Mouse (Mus musculus) urinary bladder, postnatal 25 days (tissue): ENCODE results near the gene Rps6kb2.

Source experiments
- DNase-seq: peaks from one replicate; pipeline ENCODE4 v3.0.0; 2022; ENCODE audit warnings: low spot score

Gene Rps6kb2

DNA sequence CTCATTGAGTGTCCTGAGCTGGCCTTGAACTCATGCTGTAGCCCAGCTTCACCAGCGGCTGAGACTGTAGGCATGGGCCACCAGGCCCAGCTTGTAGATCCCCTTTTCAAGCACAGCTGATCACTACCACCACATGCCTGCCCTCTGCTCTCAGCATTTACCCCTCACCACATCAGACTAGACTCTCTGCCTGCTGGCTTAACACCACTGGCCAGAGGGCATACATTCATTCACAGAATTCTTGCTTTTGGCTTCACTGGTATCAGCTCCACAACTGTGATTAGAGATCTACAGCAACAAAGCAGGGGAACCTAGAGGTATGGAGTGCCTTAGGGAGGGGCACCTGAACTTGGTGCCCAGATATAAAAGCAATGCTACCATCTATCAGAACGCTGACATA is 42.7 kb downstream of the Rps6kb2 start:
- no peak for DNase-seq

GRCm38 (mm10) chr19:4119716-4120487 is 43.3 kb downstream of the Rps6kb2 start:
- no peak for DNase-seq

- no peak for DNase-seq
Measured at GRCm38 (mm10) chr19:4118350-4118749, 44.8 kb downstream of the Rps6kb2 start.

DNA sequence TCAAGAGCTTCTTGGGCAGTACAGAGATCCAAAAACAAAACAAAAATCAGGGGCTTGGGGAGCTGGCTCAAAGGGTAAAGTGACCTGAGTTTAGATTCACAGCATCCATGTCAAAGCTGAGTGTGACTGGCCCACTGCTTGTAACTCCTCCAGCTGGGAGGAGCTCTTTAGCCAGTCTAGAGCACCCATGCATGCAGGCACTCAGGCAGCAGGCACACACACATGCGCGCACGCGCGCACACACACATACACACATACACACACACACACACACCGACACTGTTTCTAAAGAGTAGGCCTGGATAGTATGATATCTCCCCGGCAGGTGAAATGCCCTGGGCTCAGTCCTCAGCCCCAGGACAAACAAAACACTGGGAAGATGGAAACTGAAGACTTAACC is 46.1 kb downstream of the Rps6kb2 start:
- DNase-seq, result no peak

- DNase-seq, result no peak
Measured at GRCm38 (mm10) chr19:4115816-4116215, 47.3 kb downstream of the Rps6kb2 start.

GRCm38 (mm10) chr19:4115144-4115543 is 48.0 kb downstream of the Rps6kb2 start:
- DNase-seq, result no peak

DNA sequence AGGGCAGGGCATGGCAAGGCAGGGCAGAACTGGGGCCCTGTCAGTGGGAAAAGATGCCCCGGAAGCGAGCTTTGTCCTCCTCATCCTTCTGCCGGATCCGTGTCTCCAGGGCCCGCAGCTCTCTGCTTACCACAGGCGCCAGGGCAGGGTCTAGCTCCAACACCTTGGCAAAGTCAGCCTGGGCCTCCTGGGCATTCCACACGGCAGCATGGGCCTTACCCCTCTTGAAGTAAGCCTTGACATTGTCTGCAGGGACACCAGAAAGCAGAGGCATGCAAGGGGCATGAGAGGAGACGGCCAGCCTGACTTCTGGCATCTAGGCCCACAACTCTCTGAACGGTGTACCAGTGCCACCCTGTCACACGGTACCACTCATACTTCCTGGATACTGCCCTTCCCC is 48.6 kb downstream of the Rps6kb2 start:
- DNase-seq, result no peak

DNA sequence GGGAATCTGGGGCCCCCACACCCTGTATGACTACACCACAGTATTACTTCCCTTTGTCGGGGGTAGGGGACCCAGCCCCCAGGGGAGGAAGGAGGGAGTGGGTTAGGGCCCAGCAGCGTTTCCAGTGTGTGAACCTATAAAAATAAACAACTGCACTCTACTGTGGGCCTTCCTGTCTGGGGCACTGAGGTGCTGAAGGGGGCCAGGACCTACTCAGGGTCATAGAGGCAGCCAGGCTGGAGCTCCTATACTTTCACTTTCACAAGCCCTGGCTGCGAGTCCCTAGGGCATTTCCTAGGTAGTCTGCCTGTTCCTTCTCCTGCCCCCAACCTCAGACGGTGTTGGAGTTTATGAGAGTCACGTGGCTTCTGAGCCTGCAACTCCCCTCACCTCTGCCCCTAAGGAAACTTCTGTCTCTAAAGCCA is 49.3 kb downstream of the Rps6kb2 start:
- DNase-seq, result no peak

- peak; percentile 69 for DNase-seq
Measured at GRCm38 (mm10) chr19:4113186-4113805, 49.9 kb downstream of the Rps6kb2 start.

DNA sequence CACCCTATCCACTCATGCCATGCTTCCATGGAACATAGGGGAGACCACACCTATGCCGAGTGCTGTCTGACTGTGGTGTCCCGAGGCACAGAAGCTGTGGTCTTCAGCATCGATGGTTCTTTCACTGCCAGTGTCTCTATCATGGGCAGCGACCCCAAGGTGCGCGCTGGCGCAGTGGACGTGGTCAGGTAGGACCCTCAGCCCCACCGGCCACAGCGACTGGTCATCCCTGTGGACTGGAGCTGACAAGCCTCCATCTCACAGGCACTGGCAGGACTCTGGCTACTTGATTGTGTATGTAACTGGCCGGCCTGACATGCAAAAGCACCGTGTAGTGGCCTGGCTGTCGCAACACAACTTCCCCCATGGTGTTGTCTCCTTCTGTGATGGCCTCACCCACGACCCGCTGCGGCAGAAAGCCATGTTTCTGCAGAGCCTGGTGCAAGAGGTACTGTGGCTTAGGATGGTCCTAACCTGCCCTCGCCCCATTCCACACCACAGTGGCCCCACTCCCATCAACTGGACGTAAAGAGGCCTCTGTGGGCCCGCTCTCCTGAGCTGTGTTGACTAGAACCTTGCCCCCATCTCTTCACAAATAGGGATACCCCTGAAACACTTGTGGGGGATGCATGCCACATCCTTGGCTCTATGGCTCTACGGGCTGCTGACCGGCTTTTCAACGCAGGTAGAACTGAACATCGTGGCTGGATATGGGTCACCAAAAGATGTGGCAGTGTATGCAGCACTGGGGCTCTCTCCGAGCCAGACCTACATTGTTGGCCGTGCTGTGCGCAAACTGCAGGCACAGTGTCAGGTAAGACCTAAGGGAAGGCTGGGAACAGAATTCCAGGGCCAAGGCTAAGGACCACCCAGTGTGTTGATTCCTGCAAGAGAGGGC is 50.8 kb downstream of the Rps6kb2 start:
- DNase-seq, result no peak

DNA sequence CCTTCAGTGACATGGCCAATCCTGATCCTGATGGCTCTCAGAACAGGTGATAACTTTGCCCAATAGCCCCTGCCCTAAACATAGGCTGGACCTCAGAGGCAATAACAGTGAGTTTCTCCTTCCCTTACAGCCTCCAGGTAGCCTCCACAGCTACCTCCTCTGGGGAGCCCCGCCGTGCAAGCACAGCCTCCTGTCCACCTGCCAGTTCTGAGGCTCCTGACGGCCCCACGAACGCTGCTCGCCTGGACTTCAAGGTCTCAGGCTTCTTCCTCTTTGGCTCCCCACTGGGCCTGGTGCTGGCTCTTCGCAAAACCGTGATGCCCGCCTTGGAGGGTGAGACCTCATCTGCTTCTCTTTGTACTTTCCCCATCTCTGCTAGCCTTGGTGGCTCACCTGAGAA is 54.6 kb downstream of the Rps6kb2 start:
- no peak for DNase-seq

DNA sequence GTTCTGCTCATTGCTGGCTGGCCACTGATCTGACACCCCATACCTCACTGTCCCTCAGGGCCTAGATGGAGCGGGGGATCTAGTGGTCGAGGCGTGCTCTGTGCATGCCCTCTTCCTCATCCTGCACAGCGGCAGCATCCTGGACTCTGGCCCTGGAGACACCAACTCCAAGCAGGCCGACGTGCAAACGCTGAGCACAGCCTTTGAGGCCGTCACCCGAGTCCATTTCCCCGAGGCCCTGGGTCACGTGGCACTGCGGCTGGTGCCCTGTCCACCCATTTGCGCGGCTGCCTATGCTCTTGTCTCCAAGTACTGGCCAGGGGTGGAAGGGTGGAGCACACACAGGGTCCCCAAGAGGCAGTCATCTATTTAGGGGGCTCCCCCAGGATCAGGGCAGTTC is 56.5 kb downstream of the Rps6kb2 start:
- DNase-seq, result no peak

DNA sequence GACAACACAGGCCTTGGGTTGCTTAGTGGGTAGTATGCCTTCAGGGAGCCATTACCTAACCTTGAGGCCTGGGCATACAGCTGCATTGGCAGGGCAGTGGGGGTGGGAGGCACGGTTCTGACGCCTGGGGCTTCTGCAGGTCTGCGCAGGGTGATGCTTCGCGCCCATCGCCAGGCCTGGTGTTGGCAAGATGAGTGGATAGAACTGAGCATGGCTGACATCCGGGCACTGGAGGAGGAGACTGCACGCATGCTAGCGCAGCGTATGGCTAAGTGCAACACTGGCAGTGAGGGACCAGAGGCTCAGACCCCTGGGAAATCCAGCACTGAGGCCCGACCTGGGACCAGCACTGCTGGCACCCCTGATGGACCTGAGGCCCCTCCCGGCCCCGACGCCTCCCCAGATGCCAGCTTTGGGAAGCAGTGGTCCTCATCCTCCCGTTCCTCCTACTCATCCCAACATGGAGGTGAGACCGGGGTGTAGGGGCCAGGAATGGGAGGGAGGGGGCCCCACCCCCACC is 58.4 kb downstream of the Rps6kb2 start:
- DNase-seq, result no peak
